Comparison of ENCODE assay signal across 15 mouse cellular contexts in genomic region chr12:79609399-79610010, GRCm38 (mm10).
DNase-seq lines count a peak whose midpoint lies in the region; ATAC-seq lines count a peak whose summit lies in the region.
"Had no signal": no experiment of that assay in that cellular context is flagged by ENCODE, and none has a peak within 500 bp of the region (broad histone marks: within the 10 kb centered on the region; RNA-seq: fewer than 3 reads in every experiment).

No protein-coding gene starts in this region.

- 0 out of 2 replicates have a peak, but pooled peaks have one; percentile 42 for ATAC-seq in forebrain, embryonic 12.5 days (ENCODE audit: low FRiP score)
- no peak for ATAC-seq in forebrain, embryonic 15.5 days (replicated peaks)
- ATAC-seq in midbrain, embryonic 11.5 days (ENCODE audit: low FRiP score) = peak; percentile 83
- ATAC-seq in midbrain, embryonic 16.5 days = no peak
- ATAC-seq in limb, embryonic 13.5 days (ENCODE audit: low FRiP score, low read depth) = no peak
- ATAC-seq: intestine, postnatal 0 days had no signal

- peaks cover 44% of the 10 kb centered on the region for H3K4me1 ChIP-seq in forebrain, embryonic 12.5 days
- peaks cover 28% of the 10 kb centered on the region for H3K4me1 ChIP-seq in forebrain, embryonic 15.5 days
- H3K4me1 ChIP-seq in midbrain, embryonic 11.5 days (ENCODE audit: control insufficient read depth, insufficient read depth, low read length) = peaks cover 23% of the 10 kb centered on the region
- no peaks in the 10 kb centered on the region for H3K4me1 ChIP-seq in midbrain, embryonic 16.5 days (ENCODE audit: control insufficient read depth, insufficient read depth, low read length)
- H3K4me1 ChIP-seq in limb, embryonic 13.5 days = peaks cover 60% of the 10 kb centered on the region

- peak; percentile 91 for DNase-seq in midbrain, embryonic 11.5 days (ENCODE audit: low spot score, missing footprints)
- peak; percentile 88 for DNase-seq in retina, embryonic 14.5 days (ENCODE audit: low spot score)
- no peak for DNase-seq in spleen, postnatal 36 days (ENCODE audit: low spot score in 2 of 2)
- no peak for DNase-seq in gastrocnemius, postnatal 4 days (ENCODE audit: low spot score in 2 of 2)
- DNase-seq: cerebellum, adult 8-10 months; heart, postnatal 10 days; kidney, postnatal 36 days; thymus, adult 2 months had no signal

- H3K9me3 ChIP-seq in forebrain, embryonic 12.5 days = no peaks in the 10 kb centered on the region
- no peaks in the 10 kb centered on the region for H3K9me3 ChIP-seq in forebrain, embryonic 15.5 days
- H3K9me3 ChIP-seq in midbrain, embryonic 11.5 days (ENCODE audit: control insufficient read depth, low read length) = no peaks in the 10 kb centered on the region
- no peaks in the 10 kb centered on the region for H3K9me3 ChIP-seq in midbrain, embryonic 16.5 days (replicated peaks; ENCODE audit: control insufficient read depth, low read length, poor library complexity, severe bottlenecking)
- no peaks in the 10 kb centered on the region for H3K9me3 ChIP-seq in limb, embryonic 13.5 days
- H3K9me3 ChIP-seq: embryonic facial prominence, embryonic 12.5 days had no signal

- H3K36me3 ChIP-seq in forebrain, embryonic 12.5 days (replicated peaks) = no peaks in the 10 kb centered on the region
- H3K36me3 ChIP-seq in forebrain, embryonic 15.5 days = no peaks in the 10 kb centered on the region
- no peaks in the 10 kb centered on the region for H3K36me3 ChIP-seq in midbrain, embryonic 11.5 days (ENCODE audit: control insufficient read depth, insufficient read depth, low read length)
- no peaks in the 10 kb centered on the region for H3K36me3 ChIP-seq in midbrain, embryonic 16.5 days (ENCODE audit: control insufficient read depth, insufficient read depth, low read length)
- no peaks in the 10 kb centered on the region for H3K36me3 ChIP-seq in limb, embryonic 13.5 days
- H3K36me3 ChIP-seq: embryonic facial prominence, embryonic 12.5 days had no signal

- no peak overlapping the region for H3K4me2 ChIP-seq in forebrain, embryonic 12.5 days
- H3K4me2 ChIP-seq in forebrain, embryonic 15.5 days (replicated peaks) = no peak overlapping the region
- no peak overlapping the region for H3K4me2 ChIP-seq in midbrain, embryonic 11.5 days
- no peak overlapping the region for H3K4me2 ChIP-seq in midbrain, embryonic 16.5 days (ENCODE audit: low read length)
- no peak overlapping the region for H3K4me2 ChIP-seq in limb, embryonic 13.5 days (replicated peaks)
- H3K4me2 ChIP-seq: embryonic facial prominence, embryonic 12.5 days had no signal

- no peak overlapping the region for H3K27ac ChIP-seq in forebrain, embryonic 12.5 days
- H3K27ac ChIP-seq in forebrain, embryonic 15.5 days (replicated peaks) = no peak overlapping the region
- peak overlapping the region; percentile 5; the same call in 1 of the 2 replicates for H3K27ac ChIP-seq in midbrain, embryonic 11.5 days (ENCODE audit: low read depth, low read length)
- H3K27ac ChIP-seq in midbrain, embryonic 16.5 days (ENCODE audit: low read length) = no peak overlapping the region
- H3K27ac ChIP-seq in limb, embryonic 13.5 days = peak overlapping the region; percentile 29
- H3K27ac ChIP-seq: macrophage had no signal

- H3K4me3 ChIP-seq in forebrain, embryonic 12.5 days (replicated peaks) = no peak overlapping the region
- no peak overlapping the region for H3K4me3 ChIP-seq in forebrain, embryonic 15.5 days
- no peak overlapping the region for H3K4me3 ChIP-seq in midbrain, embryonic 11.5 days (ENCODE audit: low read depth, low read length)
- no peak overlapping the region for H3K4me3 ChIP-seq in midbrain, embryonic 16.5 days (ENCODE audit: low read depth, low read length)
- H3K4me3 ChIP-seq in limb, embryonic 13.5 days = no peak overlapping the region
- H3K4me3 ChIP-seq: embryonic facial prominence, embryonic 12.5 days had no signal

- WGBS in forebrain, embryonic 12.5 days = 41% methylated on average over 8 of the region's 8 CpGs
- WGBS in forebrain, embryonic 15.5 days = 39% methylated on average over 8 of the region's 8 CpGs
- 28% methylated on average over 8 of the region's 8 CpGs for WGBS in midbrain, embryonic 11.5 days
- 27% methylated on average over 8 of the region's 8 CpGs for WGBS in midbrain, embryonic 16.5 days
- 80% methylated on average over 8 of the region's 8 CpGs for WGBS in limb, embryonic 13.5 days

- peaks cover 3% of the 10 kb centered on the region; the same call in 1 of the 2 replicates for H3K27me3 ChIP-seq in forebrain, embryonic 12.5 days
- H3K27me3 ChIP-seq in forebrain, embryonic 15.5 days = no peaks in the 10 kb centered on the region
- peaks cover 2% of the 10 kb centered on the region; the same call in 1 of the 2 replicates for H3K27me3 ChIP-seq in midbrain, embryonic 11.5 days (ENCODE audit: control insufficient read depth, insufficient read depth, low read length)
- no peaks in the 10 kb centered on the region for H3K27me3 ChIP-seq in midbrain, embryonic 16.5 days (ENCODE audit: control insufficient read depth, insufficient read depth, low read depth, low read length)
- no peaks in the 10 kb centered on the region for H3K27me3 ChIP-seq in limb, embryonic 13.5 days
- H3K27me3 ChIP-seq: embryonic facial prominence, embryonic 12.5 days had no signal

- no peak overlapping the region for H3K9ac ChIP-seq in forebrain, embryonic 12.5 days
- no peak overlapping the region for H3K9ac ChIP-seq in forebrain, embryonic 15.5 days (replicated peaks)
- no peak overlapping the region for H3K9ac ChIP-seq in midbrain, embryonic 11.5 days (ENCODE audit: low read length)
- no peak overlapping the region for H3K9ac ChIP-seq in midbrain, embryonic 16.5 days (ENCODE audit: low read depth, low read length)
- H3K9ac ChIP-seq in limb, embryonic 13.5 days = no peak overlapping the region
- H3K9ac ChIP-seq: embryonic facial prominence, embryonic 12.5 days had no signal

Comparison
In these comparisons a context has a peak if more than half of its experiments do, and no peak if none do; other contexts are left out.
1. ATAC-seq: peak in forebrain, embryonic 12.5 days (single experiment) and midbrain, embryonic 11.5 days (single experiment); none in forebrain, embryonic 15.5 days (single experiment), midbrain, embryonic 16.5 days (single experiment) and limb, embryonic 13.5 days (single experiment).
2. H3K27ac ChIP-seq: peak in midbrain, embryonic 11.5 days (single experiment) and limb, embryonic 13.5 days (single experiment); none in forebrain, embryonic 12.5 days (single experiment), forebrain, embryonic 15.5 days (single experiment) and midbrain, embryonic 16.5 days (single experiment).
3. DNase-seq: peak in midbrain, embryonic 11.5 days (single experiment) and retina, embryonic 14.5 days (single experiment); none in spleen, postnatal 36 days (0 of 2) and gastrocnemius, postnatal 4 days (0 of 2).